Mouse (Mus musculus): ENCODE results near the gene Vdac1. TPM values are rescaled to one million over a fixed set of nuclear protein-coding genes. Genes with fewer than 3 reads are reported as not detected.
A peak's percentile ranks its signal among the peaks of the same experiment; 100 is the strongest.

Gene Vdac1
- polyA plus RNA-seq, 1 experiment: 341 TPM

GRCm38 (mm10) chr11:52370135-52370452 lies 9.4 kb downstream of the Vdac1 start:
- 98% methylated on average over 2 of the region's 2 CpGs for WGBS

GRCm38 (mm10) chr11:52370538-52370937 lies 9.9 kb downstream of the Vdac1 start:
- Histone ChIP-seq H3K27ac (ENCODE audit: insufficient read depth, low read depth, low read length) (no peak overlapping the region), H3K4me3 (ENCODE audit: insufficient read depth, low read depth, low read length) (no peak overlapping the region), H3K27me3 (replicated peaks; ENCODE audit: control insufficient read depth, insufficient read depth, low read length) (no peaks in the 10 kb centered on the region), H3K36me3 (ENCODE audit: control insufficient read depth, insufficient read depth, low read length) (peaks cover 2% of the 10 kb centered on the region; the same call in 1 of the 2 replicates), H3K4me1 (ENCODE audit: control insufficient read depth, insufficient read depth, low read length) (peaks cover 25% of the 10 kb centered on the region)
- WGBS: 29% methylated on average over 2 of the region's 2 CpGs
- DNase-seq: peak; percentile 86
- TF ChIP-seq CTCF (conservative IDR thresholded peaks at IDR 0.05; ENCODE audit: insufficient read depth, insufficient read length, low read depth, low read length): no peak
- TF ChIP-seq POLR2A (IDR thresholded peaks at IDR 0.05; ENCODE audit: low read depth, low read length): no peak

More at GRCm38 (mm10) chr11:52370135-52370452, 9.4 kb downstream of the Vdac1 start:
- Histone ChIP-seq H3K36me3 (ENCODE audit: control insufficient read depth, insufficient read depth, low read length) (peaks cover 1% of the 10 kb centered on the region; the same call in 1 of the 2 replicates), H3K27me3 (replicated peaks; ENCODE audit: control insufficient read depth, insufficient read depth, low read length) (no peaks in the 10 kb centered on the region), H3K27ac (ENCODE audit: insufficient read depth, low read depth, low read length) (0 out of 2 replicates have a peak overlapping the region, but pooled peaks have one; percentile 13), H3K4me3 (ENCODE audit: insufficient read depth, low read depth, low read length) (no peak overlapping the region), H3K4me1 (ENCODE audit: control insufficient read depth, insufficient read depth, low read length) (peaks cover 28% of the 10 kb centered on the region)
- no peak for TF ChIP-seq POLR2A (IDR thresholded peaks at IDR 0.05; ENCODE audit: low read depth, low read length)
- TF ChIP-seq CTCF (conservative IDR thresholded peaks at IDR 0.05; ENCODE audit: insufficient read depth, insufficient read length, low read depth, low read length): 0 out of 2 replicates have a peak, but pooled peaks have one; percentile 12
- DNase-seq: no peak

GRCm38 (mm10) chr11:52373841-52374240 lies 13.2 kb downstream of the Vdac1 start:
- Histone ChIP-seq H3K36me3 (ENCODE audit: control insufficient read depth, insufficient read depth, low read length) (peaks cover 2% of the 10 kb centered on the region; the same call in 1 of the 2 replicates), H3K27ac (ENCODE audit: insufficient read depth, low read depth, low read length) (no peak overlapping the region), H3K4me3 (ENCODE audit: insufficient read depth, low read depth, low read length) (no peak overlapping the region), H3K4me1 (ENCODE audit: control insufficient read depth, insufficient read depth, low read length) (peaks cover 24% of the 10 kb centered on the region), H3K27me3 (replicated peaks; ENCODE audit: control insufficient read depth, insufficient read depth, low read length) (no peaks in the 10 kb centered on the region)
- WGBS: 58% methylated on average over 7 of the region's 7 CpGs
- no peak for DNase-seq
- TF ChIP-seq CTCF (conservative IDR thresholded peaks at IDR 0.05; ENCODE audit: insufficient read depth, insufficient read length, low read depth, low read length) (no peak), POLR2A (IDR thresholded peaks at IDR 0.05; ENCODE audit: low read depth, low read length) (no peak)

- H3K27ac ChIP-seq (ENCODE audit: insufficient read depth, low read depth, low read length): no peak overlapping the region
- H3K4me1 ChIP-seq (ENCODE audit: control insufficient read depth, insufficient read depth, low read length): peaks cover 19% of the 10 kb centered on the region; the same call in 1 of the 2 replicates
- peak; percentile 91 for TF ChIP-seq CTCF (conservative IDR thresholded peaks at IDR 0.05; ENCODE audit: insufficient read depth, insufficient read length, low read depth, low read length)
- TF ChIP-seq POLR2A (IDR thresholded peaks at IDR 0.05; ENCODE audit: low read depth, low read length): no peak
- peaks cover 3% of the 10 kb centered on the region; the same call in 1 of the 2 replicates for H3K36me3 ChIP-seq (ENCODE audit: control insufficient read depth, insufficient read depth, low read length)
- H3K4me3 ChIP-seq (ENCODE audit: insufficient read depth, low read depth, low read length): no peak overlapping the region
- DNase-seq: peak; percentile 68
- H3K27me3 ChIP-seq (replicated peaks; ENCODE audit: control insufficient read depth, insufficient read depth, low read length): no peaks in the 10 kb centered on the region
- WGBS: 52% methylated on average over 6 of the region's 6 CpGs
Measured at GRCm38 (mm10) chr11:52374340-52374739, 13.7 kb downstream of the Vdac1 start.

GRCm38 (mm10) chr11:52377579-52377978 lies 16.9 kb downstream of the Vdac1 start:
- no peak for DNase-seq
- TF ChIP-seq CTCF (conservative IDR thresholded peaks at IDR 0.05; ENCODE audit: insufficient read depth, insufficient read length, low read depth, low read length) (no peak), POLR2A (IDR thresholded peaks at IDR 0.05; ENCODE audit: low read depth, low read length) (no peak)
- 58% methylated on average over 4 of the region's 4 CpGs for WGBS
- Histone ChIP-seq H3K4me3 (ENCODE audit: insufficient read depth, low read depth, low read length) (no peak overlapping the region), H3K27me3 (replicated peaks; ENCODE audit: control insufficient read depth, insufficient read depth, low read length) (no peaks in the 10 kb centered on the region), H3K27ac (ENCODE audit: insufficient read depth, low read depth, low read length) (peak overlapping the region; percentile 30; the same call in 1 of the 2 replicates), H3K36me3 (ENCODE audit: control insufficient read depth, insufficient read depth, low read length) (peaks cover 5% of the 10 kb centered on the region; the same call in 1 of the 2 replicates), H3K4me1 (ENCODE audit: control insufficient read depth, insufficient read depth, low read length) (peaks cover 3% of the 10 kb centered on the region; the same call in 1 of the 2 replicates)

GRCm38 (mm10) chr11:52379241-52379640 lies 18.6 kb downstream of the Vdac1 start:
- TF ChIP-seq POLR2A (IDR thresholded peaks at IDR 0.05; ENCODE audit: low read depth, low read length): no peak
- TF ChIP-seq CTCF (conservative IDR thresholded peaks at IDR 0.05; ENCODE audit: insufficient read depth, insufficient read length, low read depth, low read length): no peak
- no peak for DNase-seq
- H3K27me3 ChIP-seq (replicated peaks; ENCODE audit: control insufficient read depth, insufficient read depth, low read length): no peaks in the 10 kb centered on the region
- H3K4me3 ChIP-seq (ENCODE audit: insufficient read depth, low read depth, low read length): no peak overlapping the region
- peaks cover 3% of the 10 kb centered on the region; the same call in 1 of the 2 replicates for H3K4me1 ChIP-seq (ENCODE audit: control insufficient read depth, insufficient read depth, low read length)
- 75% methylated on average over 3 of the region's 3 CpGs for WGBS
- H3K36me3 ChIP-seq (ENCODE audit: control insufficient read depth, insufficient read depth, low read length): peaks cover 7% of the 10 kb centered on the region
- no peak overlapping the region for H3K27ac ChIP-seq (ENCODE audit: insufficient read depth, low read depth, low read length)

- H3K4me3 ChIP-seq (ENCODE audit: insufficient read depth, low read depth, low read length): no peak overlapping the region
- WGBS: 64% methylated on average over 14 of the region's 14 CpGs
- no peaks in the 10 kb centered on the region; the same call in 1 of the 2 replicates for H3K4me1 ChIP-seq (ENCODE audit: control insufficient read depth, insufficient read depth, low read length)
- 0 out of 2 replicates have a peak overlapping the region, but pooled peaks have one; percentile 6 for H3K27ac ChIP-seq (ENCODE audit: insufficient read depth, low read depth, low read length)
- no peaks in the 10 kb centered on the region for H3K27me3 ChIP-seq (replicated peaks; ENCODE audit: control insufficient read depth, insufficient read depth, low read length)
- TF ChIP-seq CTCF (conservative IDR thresholded peaks at IDR 0.05; ENCODE audit: insufficient read depth, insufficient read length, low read depth, low read length): no peak
- no peak for TF ChIP-seq POLR2A (IDR thresholded peaks at IDR 0.05; ENCODE audit: low read depth, low read length)
- DNase-seq: peak; percentile 86
- H3K36me3 ChIP-seq (ENCODE audit: control insufficient read depth, insufficient read depth, low read length): peaks cover 24% of the 10 kb centered on the region
Measured at GRCm38 (mm10) chr11:52383741-52384140, 23.1 kb downstream of the Vdac1 start.
